Mouse (Mus musculus): ENCODE measurements at regions not wholly inside any gene's neighbourhood (a gene's known extent, or its start where the extent isn't known, plus 50 kb on each side); places are given as distances from the start of the nearest gene placed in this dataset.

- DNase-seq (ENCODE audit: low spot score) (no peak), ATAC-seq (replicated peaks; ENCODE audit: low FRiP score, low TSS enrichment, low read depth) (no peak)
- no peak overlapping the region for H3K9ac ChIP-seq (ENCODE audit: low read length)
- WGBS = 75% methylated on average over 3 of the region's 3 CpGs
- no peaks in the 10 kb centered on the region for H3K9me3 ChIP-seq (ENCODE audit: control insufficient read depth, low read length)
- no peaks in the 10 kb centered on the region for H3K4me1 ChIP-seq (replicated peaks; ENCODE audit: control insufficient read depth, insufficient read depth, low read length)
- H3K4me2 ChIP-seq (ENCODE audit: low read length) = no peak overlapping the region
- no peak overlapping the region for H3K4me3 ChIP-seq (ENCODE audit: low read depth, low read length)
- no peak overlapping the region for H3K27ac ChIP-seq (ENCODE audit: low read depth)
- no peaks in the 10 kb centered on the region for H3K27me3 ChIP-seq (replicated peaks; ENCODE audit: control insufficient read depth, insufficient read depth, low read length)
- no peaks in the 10 kb centered on the region for H3K36me3 ChIP-seq (ENCODE audit: control insufficient read depth, insufficient read depth, low read length)
Observed at GRCm38 (mm10) chr3:39062415-39062814, 175.7 kb downstream of the Fat4 start.

GRCm38 (mm10) chr3:39065457-39065856 is 178.7 kb downstream of the Fat4 start:
- ATAC-seq (replicated peaks; ENCODE audit: low FRiP score, low TSS enrichment, low read depth) (no peak), DNase-seq (ENCODE audit: low spot score) (no peak)
- H3K4me1 ChIP-seq (replicated peaks; ENCODE audit: control insufficient read depth, insufficient read depth, low read length) = no peaks in the 10 kb centered on the region
- no peaks in the 10 kb centered on the region for H3K9me3 ChIP-seq (ENCODE audit: control insufficient read depth, low read length)
- H3K36me3 ChIP-seq (ENCODE audit: control insufficient read depth, insufficient read depth, low read length) = no peaks in the 10 kb centered on the region
- 33% methylated on average over 6 of the region's 6 CpGs for WGBS
- H3K27me3 ChIP-seq (replicated peaks; ENCODE audit: control insufficient read depth, insufficient read depth, low read length) = no peaks in the 10 kb centered on the region
- H3K9ac ChIP-seq (ENCODE audit: low read length) = no peak overlapping the region
- no peak overlapping the region for H3K4me3 ChIP-seq (ENCODE audit: low read depth, low read length)
- H3K27ac ChIP-seq (ENCODE audit: low read depth) = no peak overlapping the region
- no peak overlapping the region for H3K4me2 ChIP-seq (ENCODE audit: low read length)

GRCm38 (mm10) chr3:39069011-39069410 is 182.3 kb downstream of the Fat4 start:
- Histone ChIP-seq H3K4me1 (replicated peaks; ENCODE audit: control insufficient read depth, insufficient read depth, low read length) (no peaks in the 10 kb centered on the region), H3K36me3 (ENCODE audit: control insufficient read depth, insufficient read depth, low read length) (no peaks in the 10 kb centered on the region), H3K4me2 (ENCODE audit: low read length) (no peak overlapping the region), H3K9me3 (ENCODE audit: control insufficient read depth, low read length) (no peaks in the 10 kb centered on the region), H3K27ac (ENCODE audit: low read depth) (no peak overlapping the region), H3K9ac (ENCODE audit: low read length) (no peak overlapping the region), H3K4me3 (ENCODE audit: low read depth, low read length) (no peak overlapping the region), H3K27me3 (replicated peaks; ENCODE audit: control insufficient read depth, insufficient read depth, low read length) (no peaks in the 10 kb centered on the region)
- ATAC-seq (replicated peaks; ENCODE audit: low FRiP score, low TSS enrichment, low read depth) = no peak
- no peak for DNase-seq (ENCODE audit: low spot score)

GRCm38 (mm10) chr3:39082678-39083270 is 196.0 kb downstream of the Fat4 start:
- Histone ChIP-seq H3K36me3 (ENCODE audit: control insufficient read depth, insufficient read depth, low read length) (no peaks in the 10 kb centered on the region), H3K9me3 (ENCODE audit: control insufficient read depth, low read length) (no peaks in the 10 kb centered on the region), H3K4me1 (replicated peaks; ENCODE audit: control insufficient read depth, insufficient read depth, low read length) (0 out of 2 replicates have a peak, but pooled peaks cover 2% of the 10 kb centered on the region), H3K9ac (ENCODE audit: low read length) (no peak overlapping the region), H3K27ac (ENCODE audit: low read depth) (no peak overlapping the region), H3K4me3 (ENCODE audit: low read depth, low read length) (no peak overlapping the region), H3K27me3 (replicated peaks; ENCODE audit: control insufficient read depth, insufficient read depth, low read length) (no peaks in the 10 kb centered on the region), H3K4me2 (ENCODE audit: low read length) (no peak overlapping the region)
- 75% methylated on average over 4 of the region's 4 CpGs for WGBS
- ATAC-seq (replicated peaks; ENCODE audit: low FRiP score, low TSS enrichment, low read depth) (no peak), DNase-seq (ENCODE audit: low spot score) (no peak)

GRCm38 (mm10) chr3:39088948-39089347 is 202.2 kb downstream of the Fat4 start:
- Histone ChIP-seq H3K27ac (ENCODE audit: low read depth) (no peak overlapping the region), H3K27me3 (replicated peaks; ENCODE audit: control insufficient read depth, insufficient read depth, low read length) (no peaks in the 10 kb centered on the region), H3K9ac (ENCODE audit: low read length) (no peak overlapping the region), H3K9me3 (ENCODE audit: control insufficient read depth, low read length) (no peaks in the 10 kb centered on the region), H3K4me1 (replicated peaks; ENCODE audit: control insufficient read depth, insufficient read depth, low read length) (0 out of 2 replicates have a peak, but pooled peaks cover 2% of the 10 kb centered on the region), H3K36me3 (ENCODE audit: control insufficient read depth, insufficient read depth, low read length) (no peaks in the 10 kb centered on the region), H3K4me2 (ENCODE audit: low read length) (no peak overlapping the region), H3K4me3 (ENCODE audit: low read depth, low read length) (no peak overlapping the region)
- DNase-seq (ENCODE audit: low spot score) = no peak
- no peak for ATAC-seq (replicated peaks; ENCODE audit: low FRiP score, low TSS enrichment, low read depth)
- WGBS = 87% methylated on average over 4 of the region's 4 CpGs

- Histone ChIP-seq H3K9me3 (ENCODE audit: control insufficient read depth, low read length) (no peaks in the 10 kb centered on the region), H3K27ac (ENCODE audit: low read depth) (no peak overlapping the region), H3K4me1 (replicated peaks; ENCODE audit: control insufficient read depth, insufficient read depth, low read length) (no peaks in the 10 kb centered on the region), H3K4me3 (ENCODE audit: low read depth, low read length) (no peak overlapping the region), H3K27me3 (replicated peaks; ENCODE audit: control insufficient read depth, insufficient read depth, low read length) (no peaks in the 10 kb centered on the region), H3K9ac (ENCODE audit: low read length) (no peak overlapping the region), H3K4me2 (ENCODE audit: low read length) (no peak overlapping the region), H3K36me3 (ENCODE audit: control insufficient read depth, insufficient read depth, low read length) (no peaks in the 10 kb centered on the region)
- DNase-seq (ENCODE audit: low spot score) = no peak
- WGBS = 87% methylated on average over 3 of the region's 3 CpGs
- no peak for ATAC-seq (replicated peaks; ENCODE audit: low FRiP score, low TSS enrichment, low read depth)
Observed at GRCm38 (mm10) chr3:39102324-39102723, 215.6 kb downstream of the Fat4 start.

- H3K9ac ChIP-seq (ENCODE audit: low read length) = no peak overlapping the region
- ATAC-seq (replicated peaks; ENCODE audit: low FRiP score, low TSS enrichment, low read depth) (no peak), DNase-seq (ENCODE audit: low spot score) (no peak)
- H3K4me2 ChIP-seq (ENCODE audit: low read length) = no peak overlapping the region
- no peak overlapping the region for H3K27ac ChIP-seq (ENCODE audit: low read depth)
- WGBS = 89% methylated on average over 5 of the region's 5 CpGs
- no peaks in the 10 kb centered on the region for H3K9me3 ChIP-seq (ENCODE audit: control insufficient read depth, low read length)
- H3K4me3 ChIP-seq (ENCODE audit: low read depth, low read length) = no peak overlapping the region
- H3K4me1 ChIP-seq (replicated peaks; ENCODE audit: control insufficient read depth, insufficient read depth, low read length) = no peaks in the 10 kb centered on the region
- no peaks in the 10 kb centered on the region for H3K27me3 ChIP-seq (replicated peaks; ENCODE audit: control insufficient read depth, insufficient read depth, low read length)
- no peaks in the 10 kb centered on the region for H3K36me3 ChIP-seq (ENCODE audit: control insufficient read depth, insufficient read depth, low read length)
Observed at GRCm38 (mm10) chr3:39109756-39110392, 223.1 kb downstream of the Fat4 start.

GRCm38 (mm10) chr3:39114056-39114455 is 227.3 kb downstream of the Fat4 start:
- no peaks in the 10 kb centered on the region for H3K4me1 ChIP-seq (replicated peaks; ENCODE audit: control insufficient read depth, insufficient read depth, low read length)
- H3K27ac ChIP-seq (ENCODE audit: low read depth) = no peak overlapping the region
- WGBS = 69% methylated on average over 3 of the region's 3 CpGs
- H3K9me3 ChIP-seq (ENCODE audit: control insufficient read depth, low read length) = no peaks in the 10 kb centered on the region
- ATAC-seq (replicated peaks; ENCODE audit: low FRiP score, low TSS enrichment, low read depth) = no peak
- no peak for DNase-seq (ENCODE audit: low spot score)
- H3K4me3 ChIP-seq (ENCODE audit: low read depth, low read length) = no peak overlapping the region
- H3K27me3 ChIP-seq (replicated peaks; ENCODE audit: control insufficient read depth, insufficient read depth, low read length) = no peaks in the 10 kb centered on the region
- H3K4me2 ChIP-seq (ENCODE audit: low read length) = no peak overlapping the region
- no peaks in the 10 kb centered on the region for H3K36me3 ChIP-seq (ENCODE audit: control insufficient read depth, insufficient read depth, low read length)
- no peak overlapping the region for H3K9ac ChIP-seq (ENCODE audit: low read length)

GRCm38 (mm10) chr3:39114826-39115225 is 228.1 kb downstream of the Fat4 start:
- H3K4me1 ChIP-seq (replicated peaks; ENCODE audit: control insufficient read depth, insufficient read depth, low read length) = no peaks in the 10 kb centered on the region
- WGBS = 65% methylated on average over 3 of the region's 3 CpGs

More at GRCm38 (mm10) chr3:39114826-39115225, 228.1 kb downstream of the Fat4 start:
- Histone ChIP-seq H3K9ac (ENCODE audit: low read length) (no peak overlapping the region), H3K9me3 (ENCODE audit: control insufficient read depth, low read length) (no peaks in the 10 kb centered on the region), H3K36me3 (ENCODE audit: control insufficient read depth, insufficient read depth, low read length) (no peaks in the 10 kb centered on the region), H3K27ac (ENCODE audit: low read depth) (no peak overlapping the region), H3K27me3 (replicated peaks; ENCODE audit: control insufficient read depth, insufficient read depth, low read length) (no peaks in the 10 kb centered on the region), H3K4me2 (ENCODE audit: low read length) (no peak overlapping the region), H3K4me3 (ENCODE audit: low read depth, low read length) (no peak overlapping the region)
- DNase-seq (ENCODE audit: low spot score) = no peak
- no peak for ATAC-seq (replicated peaks; ENCODE audit: low FRiP score, low TSS enrichment, low read depth)
